Mouse (Mus musculus): ENCODE results near the gene Gm4353.

DNA sequence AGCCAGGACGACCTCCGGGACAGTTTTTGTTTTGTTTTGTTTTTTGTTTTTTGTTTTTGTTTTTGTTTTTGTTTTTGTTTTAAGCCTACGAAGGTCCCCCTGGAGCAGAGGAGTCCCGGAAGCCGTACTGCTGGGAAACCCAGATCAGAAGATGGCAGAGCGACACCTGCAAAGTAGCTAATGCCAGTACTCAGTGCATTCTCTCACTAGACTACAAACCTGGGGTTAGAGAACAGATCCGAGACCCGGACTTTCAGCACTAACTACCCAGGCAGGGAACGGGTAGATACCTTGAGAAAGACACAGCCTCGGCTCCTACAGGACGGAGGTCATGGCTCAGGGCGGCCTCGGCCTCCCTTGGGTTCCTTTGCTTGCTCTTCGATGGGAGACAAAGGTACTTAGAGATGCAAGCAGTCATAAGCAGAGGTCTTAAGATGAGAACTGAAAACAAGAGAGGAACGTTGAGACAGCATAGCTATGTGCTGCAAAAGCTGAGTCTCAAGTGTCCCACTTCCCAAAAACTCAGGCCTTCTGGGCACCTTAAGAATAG lies 43.9 kb downstream of the Gm4353 start:
- TF ChIP-seq EP300 (optimal IDR thresholded peaks at IDR 0.05) (no peak), CTCF (IDR thresholded peaks at IDR 0.05; ENCODE audit: low read depth) (no peak)

All from stomach, postnatal 0 days (tissue).